Mouse (Mus musculus) frontal cortex, postnatal 25 days (tissue): ENCODE data around the gene Ndufv1.
"Not testable (repeated sequence)": the region's sequence is repeated elsewhere in the genome, so short reads cannot be mapped to it uniquely, and the experiment has no call there.

Experiments
- DNase-seq, 2 experiments: peaks; one replicate each; pipeline ENCODE4 v3.0.0; 2022; ENCODE audit warnings: low spot score in 2 of 2

The Ndufv1 gene

GRCm38 (mm10) chr19:3974608-3975007 lies 38.0 kb downstream of the Ndufv1 start:
- DNase-seq, result not testable (repeated sequence)

DNA sequence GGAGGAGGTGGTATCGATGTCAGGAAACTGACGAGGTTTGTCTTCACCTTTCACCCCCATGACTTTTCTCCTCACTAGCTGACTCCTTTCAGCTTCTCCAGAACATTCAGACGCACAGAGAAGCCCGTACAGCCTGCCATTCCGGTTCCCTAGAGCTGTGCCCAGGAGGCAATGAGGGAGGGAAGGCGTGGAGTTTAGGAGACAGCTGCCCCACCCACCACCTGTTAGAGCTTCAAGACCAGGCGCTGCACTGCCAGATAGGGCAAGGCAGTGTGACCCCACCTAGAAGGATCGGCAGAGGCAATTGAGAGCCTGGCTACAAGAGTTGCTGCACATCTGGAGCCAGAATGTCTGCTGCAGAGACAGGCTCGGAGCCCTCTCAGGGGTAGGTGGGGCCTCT lies 40.4 kb downstream of the Ndufv1 start, which contains the start of gene Aldh3b2:
Aldh3b2 (plus strand) TSS at position 100 of the 400 bp plus-strand sequence.
- no peak for DNase-seq

GRCm38 (mm10) chr19:3967258-3967657 lies 45.3 kb downstream of the Ndufv1 start:
- no peak for DNase-seq

DNA sequence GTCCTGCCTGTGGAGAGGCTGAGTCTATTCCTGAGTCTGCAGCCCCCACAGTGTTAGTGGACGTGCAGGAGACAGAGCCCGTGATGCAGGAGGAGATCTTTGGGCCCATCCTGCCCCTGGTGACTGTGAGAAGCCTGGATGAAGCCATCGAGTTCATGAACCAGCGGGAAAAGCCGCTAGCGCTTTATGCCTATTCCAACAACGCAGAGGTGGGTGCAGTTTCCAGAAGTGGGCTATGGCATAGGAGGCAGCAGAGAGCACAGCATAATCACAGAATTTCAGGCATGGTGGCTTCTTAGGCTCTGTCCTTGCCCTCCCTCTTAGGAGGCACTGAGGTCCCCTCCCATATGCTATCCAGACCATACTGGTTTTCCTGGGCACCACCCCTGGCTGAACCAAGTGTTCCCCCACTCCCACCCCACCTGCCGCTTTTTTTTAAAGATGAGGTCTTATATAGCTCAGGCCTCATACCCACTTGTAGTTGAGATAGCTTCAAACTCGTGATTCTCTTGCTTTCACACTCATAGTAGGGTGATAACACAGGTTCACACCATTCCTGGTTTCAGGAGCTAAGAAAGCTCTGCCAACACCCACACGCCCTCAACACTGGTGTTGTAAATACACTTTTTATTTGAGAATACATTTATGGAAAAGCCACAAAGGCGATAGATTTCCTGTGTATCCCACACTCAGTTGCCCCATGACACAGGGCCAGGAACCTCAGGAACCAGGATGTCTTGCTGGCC lies 46.1 kb downstream of the Ndufv1 start:
- no peak for DNase-seq

DNA sequence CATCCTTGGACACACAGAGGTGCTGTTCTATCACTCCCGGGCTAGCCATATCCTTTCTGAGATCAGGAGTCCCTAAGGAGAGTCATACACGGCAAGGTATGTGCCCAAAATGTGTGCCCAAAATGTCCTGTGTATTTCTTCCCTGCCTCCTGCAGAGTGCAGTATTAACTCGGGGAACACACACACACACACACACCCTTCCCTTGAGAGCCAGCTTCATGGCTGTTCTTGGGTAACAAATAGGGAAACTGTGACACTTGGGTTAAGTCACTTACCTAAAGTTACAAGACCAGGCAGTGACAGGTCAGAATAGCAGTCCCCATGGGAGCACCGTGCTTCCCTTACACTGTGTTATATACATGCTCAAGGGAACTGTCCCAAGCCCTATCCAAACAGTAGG lies 48.6 kb downstream of the Ndufv1 start:
- DNase-seq, result no peak

DNA sequence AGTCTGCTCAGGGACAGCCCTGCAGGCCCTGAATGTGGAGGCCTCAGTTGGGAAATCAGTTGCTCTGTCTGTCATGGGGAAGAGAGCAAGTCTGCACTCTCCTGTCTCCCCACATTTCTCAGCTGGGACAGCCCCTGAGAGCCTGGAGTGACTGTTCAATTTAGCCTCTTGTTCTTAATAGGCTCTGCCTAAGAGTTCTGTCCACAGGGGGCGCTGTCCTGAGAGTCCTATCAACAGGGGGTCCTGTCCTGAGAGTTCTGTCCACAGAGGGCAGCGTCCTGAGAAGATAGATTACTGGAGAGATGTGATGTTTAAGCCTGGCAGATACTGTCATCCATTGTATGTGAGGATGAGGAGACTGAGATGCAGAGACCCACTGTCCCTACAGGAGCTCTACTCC lies 50.1 kb downstream of the Ndufv1 start:
- DNase-seq, result no peak

- not testable (repeated sequence) for DNase-seq
These were observed 50.8 kb downstream of the Ndufv1 start for GRCm38 (mm10) chr19:3961805-3962204.

- DNase-seq, result no peak
These were observed 52.4 kb downstream of the Ndufv1 start for GRCm38 (mm10) chr19:3960211-3960610.

DNA sequence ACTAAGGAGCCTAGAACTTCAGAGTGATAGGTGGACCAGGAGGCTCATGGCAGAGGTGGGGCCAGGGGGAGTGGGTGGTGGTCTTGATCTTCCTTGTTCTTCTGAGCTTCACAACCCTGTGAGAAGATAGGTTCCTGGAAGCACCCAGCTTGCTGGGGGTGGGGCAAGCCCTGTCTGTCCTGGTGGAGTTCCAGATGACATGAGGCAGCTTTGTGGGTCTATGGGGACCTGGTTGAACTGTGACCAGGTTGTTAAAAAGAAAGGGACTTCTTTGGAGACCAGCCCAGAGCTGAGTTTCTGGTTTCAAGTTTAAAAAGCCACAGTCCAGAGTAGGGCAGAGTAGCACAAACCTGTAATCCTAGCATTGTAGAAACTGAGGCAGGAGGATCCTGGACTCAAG lies 53.6 kb downstream of the Ndufv1 start:
- DNase-seq, result no peak

- no peak for DNase-seq
These were observed 54.1 kb downstream of the Ndufv1 start, which contains the start of gene Aldh3b3 for GRCm38 (mm10) chr19:3958470-3958869. TSS of gene Aldh3b3 (plus strand) at chr19:3958645.
